Mouse (Mus musculus): Measurements from ENCODE around the gene Vcl. TPM values are rescaled to one million over a fixed set of nuclear protein-coding genes. Genes with fewer than 3 reads are reported as not detected.
A peak's percentile ranks its signal among the peaks of the same experiment; 100 is the strongest.

The Vcl gene
- polyA plus RNA-seq, 1 experiment from 2014 or later, result 43.8 TPM

GRCm38 (mm10) chr14:20973821-20974220 is 44.6 kb downstream of the Vcl start:
- DNase-seq (ENCODE audit: low spot score) (no peak), ATAC-seq (replicated peaks; ENCODE audit: insufficient number of reproducible peaks, low FRiP score, low TSS enrichment, low read depth) (no peak)
- Histone ChIP-seq H3K4me1 (ENCODE audit: control insufficient read depth, insufficient read depth, low read length) (no peaks in the 10 kb centered on the region), H3K9ac (replicated peaks; ENCODE audit: low read length) (no peak overlapping the region), H3K4me2 (ENCODE audit: low read depth, low read length) (no peak overlapping the region), H3K4me3 (ENCODE audit: low read depth, low read length) (no peak overlapping the region), H3K9me3 (replicated peaks; ENCODE audit: control insufficient read depth, low read length) (no peaks in the 10 kb centered on the region), H3K27ac (replicated peaks; ENCODE audit: low read depth, low read length) (no peak overlapping the region), H3K36me3 (replicated peaks; ENCODE audit: control insufficient read depth, insufficient read depth, low read depth, low read length) (no peaks in the 10 kb centered on the region), H3K27me3 (ENCODE audit: control insufficient read depth, insufficient read depth, low read length) (no peaks in the 10 kb centered on the region)

- Histone ChIP-seq H3K9ac (replicated peaks; ENCODE audit: low read length) (no peak overlapping the region), H3K27ac (replicated peaks; ENCODE audit: low read depth, low read length) (no peak overlapping the region), H3K9me3 (replicated peaks; ENCODE audit: control insufficient read depth, low read length) (no peaks in the 10 kb centered on the region), H3K4me1 (ENCODE audit: control insufficient read depth, insufficient read depth, low read length) (no peaks in the 10 kb centered on the region), H3K4me2 (ENCODE audit: low read depth, low read length) (no peak overlapping the region), H3K4me3 (ENCODE audit: low read depth, low read length) (no peak overlapping the region), H3K36me3 (replicated peaks; ENCODE audit: control insufficient read depth, insufficient read depth, low read depth, low read length) (no peaks in the 10 kb centered on the region), H3K27me3 (ENCODE audit: control insufficient read depth, insufficient read depth, low read length) (no peaks in the 10 kb centered on the region)
- ATAC-seq (replicated peaks; ENCODE audit: insufficient number of reproducible peaks, low FRiP score, low TSS enrichment, low read depth) (no peak), DNase-seq (ENCODE audit: low spot score) (no peak)
- WGBS, result 73% methylated on average over 1 of the region's 1 CpGs
Measured at GRCm38 (mm10) chr14:20976741-20977140, 47.5 kb downstream of the Vcl start.

DNA sequence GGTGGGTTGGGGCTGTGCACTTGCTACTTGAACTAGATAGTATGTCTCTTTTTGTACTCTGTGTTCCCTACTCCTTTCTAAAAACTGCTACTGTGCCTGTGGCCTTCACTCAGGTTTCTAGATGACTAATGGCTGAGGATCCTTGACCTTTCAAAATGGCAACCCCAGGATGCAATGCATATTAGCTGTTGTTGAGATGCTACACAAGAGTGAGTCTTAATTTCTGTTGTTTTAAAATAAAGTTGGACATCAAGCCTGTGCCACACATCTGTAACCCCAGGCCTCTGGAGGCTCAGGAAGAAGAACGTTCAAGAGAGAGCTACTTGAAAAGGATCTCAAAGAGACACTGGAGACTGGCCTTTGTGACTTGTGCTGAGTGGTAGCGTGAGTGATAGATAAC is 48.5 kb downstream of the Vcl start:
- WGBS, result 75% methylated on average over 2 of the region's 2 CpGs
- H3K36me3 ChIP-seq (replicated peaks; ENCODE audit: control insufficient read depth, insufficient read depth, low read depth, low read length), result no peaks in the 10 kb centered on the region
- no peak for DNase-seq (ENCODE audit: low spot score)

DNA sequence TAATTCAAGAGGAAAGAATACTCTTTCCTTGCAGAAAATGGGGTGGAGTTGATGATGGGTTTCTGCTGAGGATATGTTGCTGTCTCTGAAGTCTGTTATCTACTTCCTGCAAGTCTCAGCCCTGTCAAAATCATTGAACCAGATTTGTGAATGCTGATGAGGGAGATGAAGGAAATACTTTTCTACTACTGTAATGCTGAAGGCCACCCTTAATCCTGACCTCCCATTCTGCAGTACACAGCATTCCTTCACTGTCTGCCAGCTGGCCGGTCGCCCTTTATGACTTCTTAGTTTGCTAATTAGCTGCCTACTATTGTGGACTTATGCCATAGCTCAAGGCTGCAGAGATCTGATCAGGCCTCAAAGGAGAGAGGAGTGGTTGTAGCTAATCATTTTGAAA is 54.6 kb downstream of the Vcl start:
- Histone ChIP-seq H3K4me1 (ENCODE audit: control insufficient read depth, insufficient read depth, low read length) (no peaks in the 10 kb centered on the region), H3K27ac (replicated peaks; ENCODE audit: low read depth, low read length) (no peak overlapping the region)
- 82% methylated on average over 2 of the region's 2 CpGs for WGBS

More for the DNA sequence above, 48.5 kb downstream of the Vcl start:
- Histone ChIP-seq H3K9ac (replicated peaks; ENCODE audit: low read length) (no peak overlapping the region), H3K4me1 (ENCODE audit: control insufficient read depth, insufficient read depth, low read length) (no peaks in the 10 kb centered on the region), H3K27ac (replicated peaks; ENCODE audit: low read depth, low read length) (no peak overlapping the region), H3K9me3 (replicated peaks; ENCODE audit: control insufficient read depth, low read length) (no peaks in the 10 kb centered on the region), H3K27me3 (ENCODE audit: control insufficient read depth, insufficient read depth, low read length) (no peaks in the 10 kb centered on the region), H3K4me3 (ENCODE audit: low read depth, low read length) (no peak overlapping the region), H3K4me2 (ENCODE audit: low read depth, low read length) (no peak overlapping the region)
- no peak for ATAC-seq (replicated peaks; ENCODE audit: insufficient number of reproducible peaks, low FRiP score, low TSS enrichment, low read depth)

GRCm38 (mm10) chr14:20985482-20985881 is 56.3 kb downstream of the Vcl start:
- H3K4me1 ChIP-seq (ENCODE audit: control insufficient read depth, insufficient read depth, low read length), result no peaks in the 10 kb centered on the region
- DNase-seq (ENCODE audit: low spot score) (no peak), ATAC-seq (replicated peaks; ENCODE audit: insufficient number of reproducible peaks, low FRiP score, low TSS enrichment, low read depth) (no peak)
- no peaks in the 10 kb centered on the region for H3K36me3 ChIP-seq (replicated peaks; ENCODE audit: control insufficient read depth, insufficient read depth, low read depth, low read length)
- no peaks in the 10 kb centered on the region for H3K27me3 ChIP-seq (ENCODE audit: control insufficient read depth, insufficient read depth, low read length)
- no peak overlapping the region for H3K4me2 ChIP-seq (ENCODE audit: low read depth, low read length)
- 50% methylated on average over 3 of the region's 3 CpGs for WGBS
- H3K27ac ChIP-seq (replicated peaks; ENCODE audit: low read depth, low read length), result no peak overlapping the region
- H3K4me3 ChIP-seq (ENCODE audit: low read depth, low read length), result no peak overlapping the region
- no peaks in the 10 kb centered on the region for H3K9me3 ChIP-seq (replicated peaks; ENCODE audit: control insufficient read depth, low read length)
- H3K9ac ChIP-seq (replicated peaks; ENCODE audit: low read length), result no peak overlapping the region

More for the DNA sequence above, 54.6 kb downstream of the Vcl start:
- H3K4me2 ChIP-seq (ENCODE audit: low read depth, low read length), result no peak overlapping the region
- no peaks in the 10 kb centered on the region for H3K27me3 ChIP-seq (ENCODE audit: control insufficient read depth, insufficient read depth, low read length)
- no peak overlapping the region for H3K9ac ChIP-seq (replicated peaks; ENCODE audit: low read length)
- no peaks in the 10 kb centered on the region for H3K9me3 ChIP-seq (replicated peaks; ENCODE audit: control insufficient read depth, low read length)
- H3K36me3 ChIP-seq (replicated peaks; ENCODE audit: control insufficient read depth, insufficient read depth, low read depth, low read length), result no peaks in the 10 kb centered on the region
- no peak overlapping the region for H3K4me3 ChIP-seq (ENCODE audit: low read depth, low read length)
- DNase-seq (ENCODE audit: low spot score) (no peak), ATAC-seq (replicated peaks; ENCODE audit: insufficient number of reproducible peaks, low FRiP score, low TSS enrichment, low read depth) (no peak)

GRCm38 (mm10) chr14:20991492-20991891 is 62.3 kb downstream of the Vcl start:
- no peak for DNase-seq (ENCODE audit: low spot score)
- Histone ChIP-seq H3K27me3 (ENCODE audit: control insufficient read depth, insufficient read depth, low read length) (no peaks in the 10 kb centered on the region), H3K9ac (replicated peaks; ENCODE audit: low read length) (no peak overlapping the region), H3K4me1 (ENCODE audit: control insufficient read depth, insufficient read depth, low read length) (no peaks in the 10 kb centered on the region), H3K4me2 (ENCODE audit: low read depth, low read length) (no peak overlapping the region), H3K27ac (replicated peaks; ENCODE audit: low read depth, low read length) (no peak overlapping the region), H3K9me3 (replicated peaks; ENCODE audit: control insufficient read depth, low read length) (no peaks in the 10 kb centered on the region), H3K4me3 (ENCODE audit: low read depth, low read length) (no peak overlapping the region), H3K36me3 (replicated peaks; ENCODE audit: control insufficient read depth, insufficient read depth, low read depth, low read length) (no peaks in the 10 kb centered on the region)
- no peak for ATAC-seq (replicated peaks; ENCODE audit: insufficient number of reproducible peaks, low FRiP score, low TSS enrichment, low read depth)
- WGBS, result 82% methylated on average over 1 of the region's 1 CpGs

GRCm38 (mm10) chr14:20993067-20993691 is 64.0 kb downstream of the Vcl start:
- H3K27ac ChIP-seq (replicated peaks; ENCODE audit: low read depth, low read length), result no peak overlapping the region
- peak; percentile 71 for DNase-seq (ENCODE audit: low spot score)

GRCm38 (mm10) chr14:20994475-20994874 is 65.3 kb downstream of the Vcl start:
- Histone ChIP-seq H3K9ac (replicated peaks; ENCODE audit: low read length) (no peak overlapping the region), H3K9me3 (replicated peaks; ENCODE audit: control insufficient read depth, low read length) (no peaks in the 10 kb centered on the region), H3K4me3 (ENCODE audit: low read depth, low read length) (no peak overlapping the region), H3K4me2 (ENCODE audit: low read depth, low read length) (no peak overlapping the region), H3K36me3 (replicated peaks; ENCODE audit: control insufficient read depth, insufficient read depth, low read depth, low read length) (no peaks in the 10 kb centered on the region), H3K27ac (replicated peaks; ENCODE audit: low read depth, low read length) (no peak overlapping the region), H3K27me3 (ENCODE audit: control insufficient read depth, insufficient read depth, low read length) (no peaks in the 10 kb centered on the region), H3K4me1 (ENCODE audit: control insufficient read depth, insufficient read depth, low read length) (no peaks in the 10 kb centered on the region)
- no peak for DNase-seq (ENCODE audit: low spot score)
- 85% methylated on average over 3 of the region's 3 CpGs for WGBS
- ATAC-seq (replicated peaks; ENCODE audit: insufficient number of reproducible peaks, low FRiP score, low TSS enrichment, low read depth), result no peak

More at GRCm38 (mm10) chr14:20993067-20993691, 64.0 kb downstream of the Vcl start:
- no peak for ATAC-seq (replicated peaks; ENCODE audit: insufficient number of reproducible peaks, low FRiP score, low TSS enrichment, low read depth)
- no peaks in the 10 kb centered on the region for H3K36me3 ChIP-seq (replicated peaks; ENCODE audit: control insufficient read depth, insufficient read depth, low read depth, low read length)
- no peaks in the 10 kb centered on the region for H3K4me1 ChIP-seq (ENCODE audit: control insufficient read depth, insufficient read depth, low read length)
- H3K27me3 ChIP-seq (ENCODE audit: control insufficient read depth, insufficient read depth, low read length), result no peaks in the 10 kb centered on the region
- no peak overlapping the region for H3K4me2 ChIP-seq (ENCODE audit: low read depth, low read length)
- 55% methylated on average over 3 of the region's 3 CpGs for WGBS
- no peak overlapping the region for H3K9ac ChIP-seq (replicated peaks; ENCODE audit: low read length)
- no peaks in the 10 kb centered on the region for H3K9me3 ChIP-seq (replicated peaks; ENCODE audit: control insufficient read depth, low read length)
- H3K4me3 ChIP-seq (ENCODE audit: low read depth, low read length), result no peak overlapping the region
